Mouse (Mus musculus) heart, postnatal 25 days (tissue): ENCODE data around the gene Coasy. TPM values are rescaled to one million over a fixed set of nuclear protein-coding genes. Genes with fewer than 3 reads are reported as not detected.
"Not testable (repeated sequence)": the region's sequence is repeated elsewhere in the genome, so short reads cannot be mapped to it uniquely, and the experiment has no call there.

Experiments
- DNase-seq: peaks from one replicate; pipeline ENCODE4 v3.0.0; 2022; ENCODE audit warnings: low spot score
- intact Hi-C: fragments of 180-260 bp; cut with DNase I; formaldehyde crosslinking; loops from one replicate; pipeline ENCODE4 v1.15.1; 2025
- total RNA-seq, 2 experiments: library from RNA; stranded (reverse); gene quantifications; 2 replicates each; pipeline ENCODE4 v1.2.3; 2021

The Coasy gene
- total RNA-seq, 2 experiments from 2014 or later = 15.8 to 17.1 TPM

- intact Hi-C loops = loop anchor here (2.0 kb wide), 1 partner anchor 48 kb away; no protein-coding TSS in a partner anchor
- no peak for DNase-seq
These were observed 38.3 kb downstream of the Coasy start for GRCm38 (mm10) chr11:101120545-101121188.

GRCm38 (mm10) chr11:101124494-101124893, 42.1 kb downstream of the Coasy start:
- DNase-seq, intact Hi-C loops: not testable (repeated sequence)

- DNase-seq, intact Hi-C loops: not testable (repeated sequence)
These were observed 42.6 kb downstream of the Coasy start for GRCm38 (mm10) chr11:101125008-101125407.

GRCm38 (mm10) chr11:101127075-101127474, 44.7 kb downstream of the Coasy start:
- DNase-seq = no peak
- intact Hi-C loops = no loop called here

GRCm38 (mm10) chr11:101128996-101129577, 46.7 kb downstream of the Coasy start:
- DNase-seq = no peak
- intact Hi-C loops = no loop called here

- DNase-seq = peak; percentile 46
- intact Hi-C loops = no loop called here
These were observed 47.8 kb downstream of the Coasy start for GRCm38 (mm10) chr11:101130056-101130756.

- no peak for DNase-seq
- intact Hi-C loops = no loop called here
These were observed 48.8 kb downstream of the Coasy start for GRCm38 (mm10) chr11:101131187-101131586.

GRCm38 (mm10) chr11:101131701-101132100, 49.3 kb downstream of the Coasy start:
- intact Hi-C loops = no loop called here

GRCm38 (mm10) chr11:101133037-101133436, 50.7 kb downstream of the Coasy start:
- intact Hi-C loops = no loop called here
- DNase-seq = no peak

More at GRCm38 (mm10) chr11:101131701-101132100, 49.3 kb downstream of the Coasy start:
- DNase-seq = no peak

- intact Hi-C loops = no loop called here
- no peak for DNase-seq
These were observed 52.0 kb downstream of the Coasy start for GRCm38 (mm10) chr11:101134217-101134865.

Other genes starting within 250 kb of the Coasy start
- 10 to 100 TPM; 67.6 to 68.9 TPM for gene Stat5b, start 231.8 kb upstream of the Coasy start, total RNA-seq
- 10 to 100 TPM; 24.3 to 30.1 TPM for gene Stat5a, start 223.2 kb upstream of the Coasy start, total RNA-seq
- gene Stat3, start 143.0 kb upstream of the Coasy start, total RNA-seq = 100 to 1,000 TPM in 1 of 2 experiments, 10 to 100 TPM in 1; 91.3 to 119 TPM
- gene Cavin1, start 111.7 kb upstream of the Coasy start, total RNA-seq = 100 to 1,000 TPM; 275 to 277 TPM
- gene Atp6v0a1, start 73.1 kb upstream of the Coasy start, total RNA-seq = 10 to 100 TPM; 84.7 to 87.3 TPM
- 1 to 10 TPM; 8.0 to 8.7 TPM for gene Naglu, start 12.6 kb upstream of the Coasy start, total RNA-seq
- under 1 TPM; 0.55 to 0.64 TPM for gene Hsd17b1, start 4.2 kb upstream of the Coasy start, total RNA-seq
- 10 to 100 TPM; 19.1 to 21.4 TPM for gene Mlx, start 4.7 kb downstream of the Coasy start, total RNA-seq
- 1 to 10 TPM; 3.1 TPM for gene Psmc3ip, start 12.9 kb downstream of the Coasy start, total RNA-seq
- gene Retreg3, start 37.3 kb downstream of the Coasy start, total RNA-seq = 10 to 100 TPM; 34.0 to 35.5 TPM
- 10 to 100 TPM; 24.4 to 27.3 TPM for gene Tubg1, start 37.4 kb downstream of the Coasy start, total RNA-seq
- 1 to 10 TPM; 2.5 to 3.9 TPM for gene Tubg2, start 73.3 kb downstream of the Coasy start, total RNA-seq
- 1 to 10 TPM; 1.7 to 2.4 TPM for gene Cntnap1, start 88.0 kb downstream of the Coasy start, total RNA-seq
- 10 to 100 TPM; 24.5 to 28.5 TPM for gene Plekhh3, start 88.8 kb downstream of the Coasy start, total RNA-seq
- under 1 TPM in 1 of 2 experiments, not detected in 1; 0.14 TPM for gene Ccr10, start 92.9 kb downstream of the Coasy start, total RNA-seq
- 10 to 100 TPM; 26.0 to 30.4 TPM for gene Ezh1, start 143.9 kb downstream of the Coasy start, total RNA-seq
- 100 to 1,000 TPM in 1 of 2 experiments, 10 to 100 TPM in 1; 80.9 to 123 TPM for gene Ramp2, start 163.5 kb downstream of the Coasy start, total RNA-seq
- 10 to 100 TPM; 78.2 to 85.0 TPM for gene Vps25, start 171.1 kb downstream of the Coasy start, total RNA-seq
- gene Wnk4, start 178.0 kb downstream of the Coasy start, total RNA-seq = 10 to 100 TPM in 1 of 2 experiments, 1 to 10 TPM in 1; 9.6 to 14.6 TPM
- under 1 TPM; 0.10 to 0.28 TPM for gene Cntd1, start 196.4 kb downstream of the Coasy start, total RNA-seq
- gene Coa3, start 196.5 kb downstream of the Coasy start, total RNA-seq = 10 to 100 TPM; 89.0 to 96.9 TPM
- gene Becn1, start 219.7 kb downstream of the Coasy start, total RNA-seq = 100 to 1,000 TPM in 1 of 2 experiments, 10 to 100 TPM in 1; 92.8 to 102 TPM
- gene Psme3, start 233.6 kb downstream of the Coasy start, total RNA-seq = 10 to 100 TPM; 80.6 to 88.8 TPM
- 1 to 10 TPM; 1.8 to 2.2 TPM for gene Aoc2, start 242.5 kb downstream of the Coasy start, total RNA-seq
- gene Aoc3, start 248.0 kb downstream of the Coasy start, total RNA-seq = 10 to 100 TPM; 13.9 to 18.5 TPM